Mouse (Mus musculus) C2C12 (cell line): ENCODE results near the gene Prr5.

Experiments
- CTCF ChIP-seq: IDR thresholded peaks from one replicate; pipeline ENCODE4 v1.5.1; 2011; ENCODE audit not compliant: control insufficient read depth, insufficient read depth, insufficient read length
- MYOG ChIP-seq: IDR thresholded peaks from one replicate; pipeline ENCODE4 v1.6.1; 2011; ENCODE audit not compliant: control insufficient read depth, insufficient read length; ENCODE audit errors: extremely low read depth

- TF ChIP-seq CTCF: no peak
- no peak for TF ChIP-seq MYOG
These were observed at the start of gene Prr5 for GRCm38 (mm10) chr15:84668938-84669747.
